Mouse (Mus musculus) forebrain, embryonic 11.5 days (tissue): Measurements from ENCODE around the gene Arrb1. TPM values are rescaled to one million over a fixed set of nuclear protein-coding genes. Genes with fewer than 3 reads are reported as not detected.

Experiments used
- ATAC-seq: fragments of 200-750 bp; cut with Nextera tagmentation; replicated peaks from 2 replicates; pipeline ENCODE4 v1.8.0; 2017; ENCODE audit warnings: moderate TSS enrichment; ENCODE audit not compliant: low FRiP score
- DNase-seq: peaks from one replicate; pipeline ENCODE4 v3.0.0-alpha.2; 2017; ENCODE audit warnings: low spot score
- H3K27ac ChIP-seq: fragments of 300-500 bp; sonication (generic); 2 replicates; pipeline ENCODE4 v1.5.1; 2014; ENCODE audit warnings: low read depth, low read length
- H3K27me3 ChIP-seq: fragments of 300-500 bp; sonication (generic); 2 replicates; pipeline ENCODE4 v1.6.1; 2014; ENCODE audit warnings: mild to moderate bottlenecking, low read length, mixed read lengths; ENCODE audit not compliant: control insufficient read depth, insufficient read depth
- H3K36me3 ChIP-seq: fragments of 300-500 bp; sonication (generic); 2 replicates; pipeline ENCODE4 v1.6.1; 2014; ENCODE audit warnings: mild to moderate bottlenecking, low read length, moderate library complexity, mixed read lengths; ENCODE audit not compliant: control insufficient read depth, insufficient read depth
- H3K4me1 ChIP-seq: fragments of 300-500 bp; sonication (generic); replicated peaks from 2 replicates; pipeline ENCODE4 v1.6.1; 2014; ENCODE audit warnings: low read length, mixed read lengths; ENCODE audit not compliant: control insufficient read depth, insufficient read depth
- H3K4me2 ChIP-seq: fragments of 300-500 bp; sonication (generic); 2 replicates; pipeline ENCODE4 v1.6.1; 2014; ENCODE audit warnings: low read depth, mild to moderate bottlenecking, low read length, moderate library complexity, mixed read lengths; ENCODE audit not compliant: severe bottlenecking
- H3K4me3 ChIP-seq: fragments of 300-500 bp; sonication (generic); 2 replicates; pipeline ENCODE4 v1.5.1; 2014; ENCODE audit warnings: low read depth, low read length
- H3K9ac ChIP-seq: fragments of 300-500 bp; sonication (generic); 2 replicates; pipeline ENCODE4 v1.6.1; 2014; ENCODE audit warnings: low read length
- H3K9me3 ChIP-seq: fragments of 300-500 bp; sonication (generic); 2 replicates; pipeline ENCODE4 v1.6.1; 2016; ENCODE audit warnings: low read length, mixed read lengths; ENCODE audit not compliant: control insufficient read depth
- WGBS: fragments of 180-500 bp; shearing (Covaris S2); extraction: QIAGEN DNeasy Blood & Tissue Kit; methylation state at CpG from one replicate; pipeline ENCODE4 v1.1.7; 2014; 5-methylcytosine and 5-hydroxymethylcytosine counted together
- polyA plus RNA-seq: library from polyadenylated mRNA; unstranded; fragments of >200 nt; fragmentation: Nextera tagmentation; extraction: Ambion mirVana; gene quantifications from 2 replicates; pipeline ENCODE4 v1.2.1, GENCODE M21; 2014

Arrb1 gene
- polyA plus RNA-seq, 1 experiment from 2014 or later, result 4.2 TPM

DNA sequence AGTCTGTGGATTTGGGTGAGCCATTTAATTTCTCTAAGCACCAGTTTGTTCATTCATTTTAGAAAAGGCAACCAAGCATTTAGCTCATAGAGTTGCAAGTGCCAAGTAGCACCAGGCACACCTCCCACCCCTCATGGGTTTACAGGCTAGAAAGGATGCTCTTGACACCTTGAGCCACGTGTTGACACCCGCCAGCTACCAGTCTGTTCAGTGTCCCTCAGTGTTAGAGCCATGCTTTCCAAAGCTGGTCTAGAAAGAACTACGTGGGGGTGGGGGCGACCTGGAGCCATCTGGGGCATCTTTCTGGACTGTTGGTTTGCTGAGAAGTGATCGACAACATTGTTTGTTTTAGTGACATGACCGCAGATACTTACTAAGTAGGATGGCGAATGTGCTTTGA, 1.7 kb upstream of the Arrb1 start:
- Histone ChIP-seq H3K27ac (no peak overlapping the region), H3K4me2 (no peak overlapping the region), H3K36me3 (no peaks in the 10 kb centered on the region), H3K9me3 (no peaks in the 10 kb centered on the region), H3K27me3 (no peaks in the 10 kb centered on the region), H3K4me3 (no peak overlapping the region), H3K9ac (no peak overlapping the region), H3K4me1 (peaks cover 3% of the 10 kb centered on the region; the same call in 1 of the 2 replicates)
- ATAC-seq (no peak), DNase-seq (no peak)
- 89% methylated on average over 7 of the region's 7 CpGs for WGBS

DNA sequence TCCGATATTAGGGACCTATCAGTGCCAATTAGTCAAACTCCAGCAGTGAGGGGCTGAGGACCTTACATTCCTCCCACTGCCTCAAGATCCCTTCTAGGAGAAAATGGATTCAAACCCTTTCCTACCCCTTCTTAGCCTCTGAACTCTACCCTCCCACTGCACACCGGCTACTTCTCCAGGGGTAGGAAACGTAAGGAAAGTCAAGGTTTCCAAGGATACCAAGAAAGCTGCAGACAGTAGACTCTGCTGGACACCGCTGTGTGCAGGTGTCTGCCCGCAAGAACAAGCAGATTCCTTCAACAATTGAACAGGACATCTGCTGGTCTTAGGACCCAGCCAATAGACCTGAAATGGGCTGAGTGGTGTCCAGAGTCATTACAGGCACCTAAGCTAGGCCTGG, 765 bp upstream of the Arrb1 start:
- Histone ChIP-seq H3K4me2 (peak overlapping the region; percentile 86), H3K36me3 (no peaks in the 10 kb centered on the region), H3K4me3 (peak overlapping the region; percentile 74), H3K9ac (peak overlapping the region; percentile 87), H3K9me3 (no peaks in the 10 kb centered on the region), H3K27ac (no peak overlapping the region; the same call in 1 of the 2 replicates), H3K27me3 (no peaks in the 10 kb centered on the region), H3K4me1 (peaks cover 3% of the 10 kb centered on the region; the same call in 1 of the 2 replicates)
- DNase-seq, result no peak
- WGBS, result 31% methylated on average over 5 of the region's 5 CpGs
- no peak for ATAC-seq

DNA sequence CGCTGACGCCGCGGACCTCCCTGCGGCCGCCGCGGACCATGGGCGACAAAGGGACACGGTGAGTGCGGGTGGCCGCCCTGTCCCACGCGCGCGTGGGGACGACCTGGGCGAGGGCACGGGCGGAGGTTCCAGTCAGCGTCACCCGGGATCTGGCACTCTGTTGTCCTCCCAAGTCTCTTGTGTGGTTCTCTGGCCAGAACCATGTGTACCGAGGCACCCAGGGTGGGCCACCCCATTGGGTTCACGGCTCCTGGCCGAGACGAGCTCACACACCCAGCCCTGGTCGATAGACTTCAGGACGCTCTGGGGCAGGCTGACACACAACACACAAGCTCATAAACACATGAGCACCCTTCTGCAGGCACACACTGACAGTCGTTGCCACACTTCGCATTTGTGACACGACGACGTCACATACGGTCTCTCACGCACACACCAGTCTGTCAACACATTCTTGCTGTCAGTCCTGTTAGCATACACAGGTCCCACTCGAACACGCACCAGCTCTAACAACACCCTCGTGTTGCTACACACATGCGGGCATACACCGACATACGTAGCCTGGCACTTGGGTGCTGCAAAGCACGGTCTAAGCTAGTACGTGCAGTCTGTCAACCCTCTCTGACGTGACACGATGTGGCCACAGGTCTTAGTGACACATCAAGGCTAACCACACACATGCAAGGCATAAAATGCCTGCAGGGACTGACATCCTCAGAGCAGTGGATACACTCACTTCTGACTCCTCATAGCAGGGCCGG, 655 bp downstream of the Arrb1 start:
- no peaks in the 10 kb centered on the region for H3K9me3 ChIP-seq
- H3K4me3 ChIP-seq, result peak overlapping the region; percentile 74
- peak overlapping the region; percentile 86 for H3K4me2 ChIP-seq
- WGBS, result 16% methylated on average over 45 of the region's 46 CpGs
- peak overlapping the region; percentile 70 for H3K27ac ChIP-seq
- H3K9ac ChIP-seq, result peak overlapping the region; percentile 87
- no peaks in the 10 kb centered on the region for H3K27me3 ChIP-seq
- ATAC-seq (peak; percentile 36), DNase-seq (no peak)
- peaks cover 3% of the 10 kb centered on the region; the same call in 1 of the 2 replicates for H3K4me1 ChIP-seq
- no peaks in the 10 kb centered on the region for H3K36me3 ChIP-seq

DNA sequence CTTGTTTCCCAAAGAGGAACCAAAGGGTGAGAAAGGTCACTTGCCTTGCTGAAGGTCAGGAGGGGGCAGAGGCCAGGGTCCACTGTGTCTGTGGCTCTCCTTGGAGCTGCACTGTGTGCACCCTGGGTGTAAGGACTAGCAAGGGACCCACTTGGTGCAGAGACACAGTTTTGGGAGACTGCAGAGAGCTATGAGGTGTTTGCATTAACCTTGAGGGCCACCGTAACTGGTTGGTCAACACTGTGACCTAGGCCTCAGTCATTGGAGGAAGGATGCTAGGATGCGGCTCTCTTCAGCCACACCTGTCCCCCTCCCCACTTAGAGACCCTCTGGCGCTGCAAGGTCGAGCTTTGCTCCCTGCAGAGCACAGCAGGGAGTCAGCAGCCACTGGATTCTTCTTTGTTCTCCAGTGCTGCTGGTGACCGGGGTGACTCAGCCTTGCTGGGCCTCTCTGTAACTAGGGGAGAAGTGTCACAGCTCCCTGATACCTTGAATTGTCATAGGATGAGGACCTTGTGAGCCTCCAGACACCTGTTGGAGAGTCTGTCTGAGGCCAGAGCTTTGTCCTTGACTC, 2.0 kb downstream of the Arrb1 start:
- H3K4me2 ChIP-seq, result no peak overlapping the region
- H3K4me3 ChIP-seq, result no peak overlapping the region
- DNase-seq (no peak), ATAC-seq (no peak)
- H3K9me3 ChIP-seq, result no peaks in the 10 kb centered on the region
- H3K36me3 ChIP-seq, result no peaks in the 10 kb centered on the region
- H3K27ac ChIP-seq, result no peak overlapping the region
- H3K27me3 ChIP-seq, result no peaks in the 10 kb centered on the region
- no peak overlapping the region for H3K9ac ChIP-seq
- WGBS, result 38% methylated on average over 5 of the region's 5 CpGs
- peaks cover 3% of the 10 kb centered on the region; the same call in 1 of the 2 replicates for H3K4me1 ChIP-seq

DNA sequence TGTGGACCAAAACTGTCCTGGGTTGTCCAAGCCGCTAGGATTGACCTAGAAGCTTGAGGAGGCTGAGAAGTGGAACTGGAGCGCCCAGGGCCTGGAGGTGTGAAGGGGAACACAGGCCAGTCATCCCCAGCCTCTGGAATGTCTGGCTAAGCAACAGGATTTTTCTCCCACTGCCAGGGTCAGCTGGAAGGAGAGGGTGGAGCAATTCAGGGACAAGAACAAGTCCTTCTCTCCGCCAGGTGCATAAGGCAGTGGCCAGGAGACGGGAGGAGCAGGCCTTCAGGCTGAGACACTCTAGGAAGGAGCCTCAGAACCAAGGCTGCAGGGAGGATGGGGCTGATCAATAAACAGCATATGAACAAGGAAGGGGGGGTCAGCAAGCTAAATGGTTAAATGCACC, 3.2 kb downstream of the Arrb1 start:
- H3K9me3 ChIP-seq, result no peaks in the 10 kb centered on the region
- WGBS, result 65% methylated on average over 4 of the region's 4 CpGs
- H3K4me2 ChIP-seq, result no peak overlapping the region
- peaks cover 3% of the 10 kb centered on the region; the same call in 1 of the 2 replicates for H3K4me1 ChIP-seq
- H3K36me3 ChIP-seq, result no peaks in the 10 kb centered on the region
- no peak overlapping the region for H3K4me3 ChIP-seq
- DNase-seq (no peak), ATAC-seq (no peak)
- no peak overlapping the region for H3K9ac ChIP-seq
- no peak overlapping the region for H3K27ac ChIP-seq
- no peaks in the 10 kb centered on the region for H3K27me3 ChIP-seq

DNA sequence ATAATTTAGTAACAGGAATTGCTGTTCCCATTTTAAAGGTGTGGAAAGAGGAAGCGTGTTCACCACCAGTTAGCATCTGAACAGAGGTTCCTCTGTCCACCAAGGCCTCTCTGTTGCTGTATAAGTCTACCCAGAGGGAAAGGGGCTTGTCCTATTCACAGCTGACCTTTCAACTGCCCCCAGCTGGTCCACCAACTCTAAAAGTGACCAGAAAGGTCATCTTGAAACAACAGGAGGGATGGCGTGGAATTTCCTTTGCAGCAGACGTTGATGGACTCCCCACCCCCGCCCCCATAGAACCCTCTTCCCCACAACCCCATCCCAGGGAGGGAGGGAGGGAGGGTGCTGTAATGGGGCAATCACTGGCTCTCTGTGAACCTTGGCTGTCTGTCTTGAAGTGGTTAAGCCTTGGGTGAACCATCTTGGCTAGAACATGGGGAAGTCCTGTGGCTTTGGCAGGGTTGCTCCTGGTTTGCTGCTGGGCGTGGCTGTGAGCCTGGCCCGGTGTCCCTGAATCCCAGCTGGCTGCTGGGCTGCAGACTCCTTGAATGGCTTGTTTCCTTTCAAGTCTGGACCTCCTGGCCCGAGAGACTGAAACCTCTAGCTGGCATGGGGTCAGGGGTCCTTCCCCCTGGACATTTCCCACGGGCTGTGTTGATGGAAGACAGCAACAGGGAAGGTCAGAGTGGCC, 4.1 kb downstream of the Arrb1 start:
- WGBS, result 20% methylated on average over 8 of the region's 8 CpGs
- Histone ChIP-seq H3K4me3 (no peak overlapping the region), H3K9me3 (no peaks in the 10 kb centered on the region), H3K27ac (no peak overlapping the region), H3K4me1 (peaks cover 3% of the 10 kb centered on the region; the same call in 1 of the 2 replicates), H3K4me2 (no peak overlapping the region), H3K36me3 (no peaks in the 10 kb centered on the region), H3K9ac (no peak overlapping the region), H3K27me3 (no peaks in the 10 kb centered on the region)
- ATAC-seq, result no peak
- no peak for DNase-seq

DNA sequence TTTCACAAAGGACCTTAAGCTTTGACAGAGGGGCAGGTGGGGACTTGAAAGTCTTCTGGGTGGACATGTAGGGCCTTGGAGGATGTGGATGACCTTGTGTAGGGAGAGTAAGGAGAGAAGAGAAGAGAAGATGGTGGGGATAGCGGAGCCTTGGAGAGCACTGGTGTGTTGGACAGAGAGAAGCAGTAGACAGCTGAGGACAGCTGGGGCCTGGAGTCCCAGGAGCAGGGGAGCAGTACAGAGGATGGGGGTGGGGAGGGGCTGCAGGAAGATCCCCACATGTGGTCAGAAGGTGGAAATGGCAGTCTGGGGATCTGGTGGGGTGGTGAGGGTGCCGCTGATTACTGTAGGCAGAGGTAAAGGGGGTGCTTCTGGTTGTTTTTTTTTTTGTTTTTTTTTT, 4.8 kb downstream of the Arrb1 start:
- Histone ChIP-seq H3K4me1 (peaks cover 3% of the 10 kb centered on the region; the same call in 1 of the 2 replicates), H3K27me3 (no peaks in the 10 kb centered on the region), H3K9me3 (no peaks in the 10 kb centered on the region), H3K4me3 (no peak overlapping the region), H3K9ac (no peak overlapping the region), H3K36me3 (no peaks in the 10 kb centered on the region), H3K4me2 (no peak overlapping the region), H3K27ac (no peak overlapping the region)
- ATAC-seq, result no peak
- DNase-seq, result no peak
- 70% methylated on average over 2 of the region's 2 CpGs for WGBS

DNA sequence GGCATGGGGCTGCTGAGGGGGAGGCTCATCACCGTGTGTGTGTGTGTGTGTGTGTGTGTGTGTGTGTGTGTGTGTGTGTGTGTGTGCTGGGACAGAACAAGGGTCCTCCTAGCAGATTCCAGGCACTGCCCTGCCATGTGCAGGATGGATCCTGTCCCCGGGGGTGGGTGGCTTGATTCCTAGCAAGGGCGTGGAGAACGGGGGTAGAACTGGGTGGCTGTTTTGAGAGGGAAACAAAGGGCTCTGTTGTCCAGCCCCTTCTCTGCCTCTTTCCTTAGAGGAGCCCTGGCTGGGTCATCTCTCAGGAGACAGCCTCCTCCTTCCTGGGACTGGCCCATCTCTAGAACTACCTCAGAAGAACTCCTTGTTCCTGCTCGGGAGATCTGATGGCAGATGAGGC, 5.9 kb downstream of the Arrb1 start:
- Histone ChIP-seq H3K36me3 (no peaks in the 10 kb centered on the region), H3K4me2 (no peak overlapping the region), H3K4me3 (no peak overlapping the region), H3K27me3 (no peaks in the 10 kb centered on the region), H3K4me1 (peaks cover under 1% of the 10 kb centered on the region; the same call in 1 of the 2 replicates), H3K9me3 (no peaks in the 10 kb centered on the region), H3K27ac (no peak overlapping the region), H3K9ac (no peak overlapping the region)
- DNase-seq (no peak), ATAC-seq (no peak)
- WGBS, result 57% methylated on average over 5 of the region's 5 CpGs
